Mouse (Mus musculus): ENCODE measurements around the gene Naip2.
A peak's percentile ranks its signal among the peaks of the same experiment; 100 is the strongest.
"Not testable (repeated sequence)": the region's sequence is repeated elsewhere in the genome, so short reads cannot be mapped to it uniquely, and the experiment has no call there.

Naip2 gene

DNA sequence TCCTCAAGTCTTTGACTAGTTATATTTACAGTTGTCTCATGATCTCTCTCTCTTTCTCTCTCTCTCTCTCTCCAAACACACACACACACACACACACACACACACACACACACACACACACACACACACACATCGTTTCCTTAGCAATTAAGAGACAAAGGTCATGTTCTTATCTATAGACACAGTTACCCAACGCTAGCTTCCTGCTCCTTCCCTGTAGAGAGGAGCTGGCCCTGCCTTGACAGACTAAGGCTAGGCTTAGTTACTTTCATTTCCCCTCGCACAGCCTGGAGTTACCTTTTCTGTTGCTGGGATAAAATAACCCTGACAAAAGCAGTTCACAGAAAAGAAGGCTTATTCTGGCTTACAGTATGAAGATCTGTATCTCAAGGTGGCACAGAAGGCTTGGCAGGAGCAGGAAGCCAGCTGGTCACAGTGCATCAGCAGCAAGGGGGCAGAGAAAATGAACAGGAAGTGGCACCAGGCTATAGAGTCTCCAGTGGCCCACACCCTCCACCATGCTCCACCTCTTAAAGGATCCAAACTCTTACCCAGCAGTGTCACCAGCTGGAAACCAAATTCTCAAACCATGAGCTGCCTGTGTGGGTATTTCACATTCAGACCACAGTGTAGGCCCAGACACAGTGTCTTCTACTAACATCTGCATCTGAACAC is at the start of gene Naip2:
Gene Naip2, minus strand, starts transcription at position 434 of the 675 bp plus-strand sequence.
- DNase-seq, result not testable (repeated sequence)

DNA sequence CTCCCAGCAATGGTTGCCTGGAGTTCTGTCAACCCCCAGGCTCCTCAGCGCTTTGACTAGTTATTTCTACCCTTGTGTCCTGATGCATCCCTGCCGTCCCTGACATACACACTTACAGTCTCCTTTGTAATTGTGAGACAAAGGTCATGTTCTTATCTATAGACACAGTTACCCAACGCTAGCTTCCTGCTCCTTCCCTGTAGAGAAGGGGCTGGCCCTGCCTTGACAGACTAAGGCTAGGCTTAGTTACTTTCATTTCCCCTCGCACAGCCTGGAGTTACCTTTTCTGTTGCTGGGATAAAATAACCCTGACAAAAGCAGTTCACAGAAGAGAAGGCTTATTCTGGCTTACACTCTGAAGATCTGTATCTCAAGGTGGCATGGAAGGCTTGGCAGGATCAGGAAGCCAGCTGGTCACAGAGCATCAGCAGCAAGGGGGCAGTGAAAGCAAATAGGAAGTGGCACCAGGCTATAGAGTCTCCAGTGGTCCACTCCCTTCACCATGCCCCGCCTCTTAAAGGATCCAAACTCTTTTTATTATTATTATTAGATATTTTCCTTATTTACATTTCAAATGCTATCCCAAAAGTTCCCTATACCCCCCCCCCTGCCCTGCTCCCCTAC is 45.1 kb upstream of the Naip2 start:
- not testable (repeated sequence) for DNase-seq

- DNase-seq, result not testable (repeated sequence)
Observed at GRCm38 (mm10) chr13:100246223-100246622, 44.3 kb upstream of the Naip2 start, which contains the start of gene Naip5. Naip5 (minus strand) TSS chr13:100246323.

GRCm38 (mm10) chr13:100243702-100244101 is 41.8 kb upstream of the Naip2 start:
- DNase-seq, result no peak

DNA sequence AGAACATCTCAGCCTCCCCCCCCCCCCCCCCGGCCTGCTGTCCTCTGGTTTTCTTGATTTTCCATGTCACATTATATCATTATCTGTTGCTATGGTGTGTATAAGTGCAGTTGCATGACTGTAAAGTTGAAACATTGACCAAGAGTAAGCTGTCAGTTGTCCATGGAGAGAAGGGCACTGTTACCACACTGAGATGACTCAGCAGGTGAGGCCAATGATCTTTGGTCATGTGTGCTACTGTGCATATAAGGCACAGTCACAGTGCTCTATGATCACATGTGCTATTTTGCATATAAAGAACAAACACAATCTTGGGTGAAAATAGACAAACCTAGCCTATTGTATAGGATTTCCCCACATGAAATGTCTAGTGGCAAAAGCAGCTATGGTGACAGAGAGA is 11.8 kb upstream of the Naip2 start:
- DNase-seq, result not testable (repeated sequence)

DNA sequence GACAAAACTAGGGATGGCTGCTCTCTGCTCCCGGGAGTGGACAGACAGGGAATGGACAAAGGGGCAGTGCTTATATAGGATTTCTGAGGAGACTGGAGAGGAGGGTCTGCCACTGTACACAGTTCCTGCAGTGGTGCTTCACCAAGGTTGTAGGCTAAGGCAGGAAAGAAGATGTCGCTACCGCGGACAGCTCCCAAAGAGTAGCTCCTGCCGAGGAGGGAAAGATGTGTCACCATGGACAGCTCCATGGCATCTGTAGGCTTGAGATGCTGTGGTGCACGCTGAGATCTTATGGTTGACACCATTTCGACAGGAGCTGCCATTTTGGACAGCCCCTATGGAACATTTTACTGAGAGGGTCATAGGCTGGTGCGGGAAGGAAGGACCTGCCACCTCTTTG is 8.6 kb upstream of the Naip2 start:
- DNase-seq, result no peak

- DNase-seq, result no peak
Observed at GRCm38 (mm10) chr13:100203319-100203718, 1.4 kb upstream of the Naip2 start.

GRCm38 (mm10) chr13:100200778-100201177 is 1.1 kb downstream of the Naip2 start:
- no peak for DNase-seq

- no peak for DNase-seq
Observed at GRCm38 (mm10) chr13:100195421-100195820, 6.5 kb downstream of the Naip2 start.

DNA sequence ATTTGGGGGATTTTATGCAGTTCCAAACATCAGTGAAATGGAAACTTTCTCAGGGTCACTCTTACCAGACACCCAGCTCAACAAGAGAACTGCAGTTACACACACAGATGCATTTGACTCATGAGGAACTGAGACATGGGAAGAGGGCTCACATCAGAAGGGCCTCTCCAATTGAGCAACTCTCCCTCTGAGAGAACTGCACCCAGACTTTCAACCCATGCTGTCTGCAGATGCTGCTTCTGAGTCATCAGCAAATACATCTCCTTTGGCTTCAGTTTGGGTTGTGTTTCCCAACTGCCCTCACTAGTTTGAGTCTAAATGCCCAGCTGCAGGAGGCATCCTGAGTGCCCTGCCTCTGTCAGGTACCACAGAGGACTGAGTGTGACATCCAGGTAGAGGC is 18.8 kb downstream of the Naip2 start:
- not testable (repeated sequence) for DNase-seq

- DNase-seq, result not testable (repeated sequence)
Observed at GRCm38 (mm10) chr13:100174360-100174759, 27.5 kb downstream of the Naip2 start.

GRCm38 (mm10) chr13:100166378-100166777 is 35.5 kb downstream of the Naip2 start:
- DNase-seq, result not testable (repeated sequence)

GRCm38 (mm10) chr13:100162467-100162866 is 39.4 kb downstream of the Naip2 start:
- not testable (repeated sequence) for DNase-seq

DNA sequence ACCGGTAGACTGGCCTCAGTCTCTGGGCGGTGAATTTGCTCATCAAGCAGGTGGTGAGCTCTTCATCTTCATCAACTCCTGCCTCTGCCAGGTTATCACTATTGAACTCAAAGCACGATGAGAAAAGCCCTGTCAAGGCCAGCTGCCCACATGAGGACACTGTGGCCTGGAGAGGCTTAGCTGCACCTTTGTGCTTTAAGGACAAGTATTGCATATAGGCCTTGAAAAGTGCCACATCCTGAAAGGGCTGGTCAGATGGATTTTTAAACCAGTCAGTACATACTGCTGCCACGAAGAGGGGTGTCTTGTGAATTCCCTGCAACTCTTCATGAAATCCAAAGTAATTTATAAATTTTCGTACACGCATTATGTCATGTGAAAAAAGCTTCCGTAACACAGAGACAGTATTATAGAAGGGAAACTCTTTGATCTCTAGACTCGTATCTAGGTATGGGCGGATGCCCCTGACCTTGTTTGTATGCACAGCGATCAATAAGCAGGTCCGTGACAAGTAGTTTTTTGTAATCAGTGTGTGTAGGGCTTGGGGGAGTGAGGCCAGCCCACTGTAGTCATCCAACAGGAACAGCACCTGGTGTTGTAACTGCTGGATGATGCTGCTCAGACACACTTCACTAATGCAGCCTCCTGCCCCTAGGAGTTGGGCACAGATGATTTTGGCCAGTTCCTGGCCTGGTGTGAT is 40.6 kb downstream of the Naip2 start:
- not testable (repeated sequence) for DNase-seq

DNA sequence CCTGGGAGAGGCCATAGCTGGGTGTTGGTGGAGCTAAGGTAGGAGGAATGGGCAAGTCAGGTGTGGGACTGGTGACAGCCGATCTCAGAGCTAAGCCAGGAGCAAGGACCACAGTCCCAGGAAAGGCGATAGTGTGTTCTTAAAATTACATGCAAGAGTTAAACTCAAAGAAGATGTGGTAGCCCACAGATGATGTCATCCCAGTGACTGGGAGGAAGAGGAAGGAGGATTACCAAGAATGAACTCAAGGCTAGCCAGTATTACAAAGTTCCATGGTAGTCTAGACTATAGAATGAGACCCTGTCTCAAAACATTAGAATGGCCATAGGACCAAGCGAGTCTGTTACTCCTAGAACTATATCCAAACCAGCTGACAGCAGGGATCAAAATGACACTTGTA is 45.3 kb downstream of the Naip2 start:
- DNase-seq, result no peak

GRCm38 (mm10) chr13:100152659-100153058 is 49.2 kb downstream of the Naip2 start:
- no peak for DNase-seq

DNA sequence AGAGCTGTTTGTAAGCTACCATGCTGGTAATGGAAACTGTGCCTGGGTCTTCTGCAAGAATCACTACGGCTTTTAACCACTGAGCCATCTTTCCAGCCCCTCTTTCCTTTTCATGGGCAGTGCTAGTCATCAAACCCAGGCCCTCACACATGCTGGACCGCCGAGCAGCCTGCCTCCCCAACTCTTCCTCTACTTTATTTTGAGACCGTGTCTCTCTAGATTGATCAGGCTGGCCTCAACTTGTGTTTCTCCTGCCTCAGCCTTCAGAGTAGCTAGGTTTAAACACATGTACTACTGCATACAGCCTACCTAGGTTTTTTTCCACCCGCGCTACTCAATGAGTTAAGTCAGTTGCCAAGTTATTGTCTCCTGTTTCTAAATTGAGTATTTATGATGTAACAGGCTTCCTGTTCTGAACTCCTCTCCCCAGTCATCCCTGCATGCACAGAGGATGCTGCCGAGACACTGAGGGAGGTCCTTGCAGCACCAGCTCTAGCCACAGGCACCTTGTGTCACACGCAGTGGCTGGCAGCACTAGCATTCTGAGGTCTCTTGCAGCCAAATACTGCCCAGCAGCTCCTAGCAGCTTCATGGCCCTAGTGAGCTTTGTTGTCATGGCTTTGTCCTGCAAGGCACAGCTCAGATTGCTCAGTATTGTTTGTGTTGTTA is 60.1 kb downstream of the Naip2 start:
- DNase-seq, result no peak

DNA sequence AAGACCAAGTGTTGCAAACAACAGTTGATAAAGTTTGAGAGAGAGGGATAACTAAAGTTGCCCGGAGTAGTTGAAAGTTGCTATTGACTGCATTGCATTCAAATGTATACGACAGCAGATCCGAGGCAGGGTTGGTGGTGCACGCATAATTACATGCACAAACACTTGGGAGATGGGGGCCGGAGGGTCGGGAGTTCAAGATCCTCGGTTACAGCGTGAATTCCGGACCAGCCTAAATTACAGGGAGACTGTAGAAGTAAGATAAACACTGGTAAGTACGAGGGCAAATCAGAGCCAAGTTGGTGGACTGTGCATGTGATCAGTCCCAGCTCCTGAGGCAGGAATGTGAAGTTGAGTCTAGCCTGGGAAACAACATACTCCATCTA is 76.6 kb downstream of the Naip2 start:
- peak in 1 of 2 experiments; percentile 8 for DNase-seq

DNA sequence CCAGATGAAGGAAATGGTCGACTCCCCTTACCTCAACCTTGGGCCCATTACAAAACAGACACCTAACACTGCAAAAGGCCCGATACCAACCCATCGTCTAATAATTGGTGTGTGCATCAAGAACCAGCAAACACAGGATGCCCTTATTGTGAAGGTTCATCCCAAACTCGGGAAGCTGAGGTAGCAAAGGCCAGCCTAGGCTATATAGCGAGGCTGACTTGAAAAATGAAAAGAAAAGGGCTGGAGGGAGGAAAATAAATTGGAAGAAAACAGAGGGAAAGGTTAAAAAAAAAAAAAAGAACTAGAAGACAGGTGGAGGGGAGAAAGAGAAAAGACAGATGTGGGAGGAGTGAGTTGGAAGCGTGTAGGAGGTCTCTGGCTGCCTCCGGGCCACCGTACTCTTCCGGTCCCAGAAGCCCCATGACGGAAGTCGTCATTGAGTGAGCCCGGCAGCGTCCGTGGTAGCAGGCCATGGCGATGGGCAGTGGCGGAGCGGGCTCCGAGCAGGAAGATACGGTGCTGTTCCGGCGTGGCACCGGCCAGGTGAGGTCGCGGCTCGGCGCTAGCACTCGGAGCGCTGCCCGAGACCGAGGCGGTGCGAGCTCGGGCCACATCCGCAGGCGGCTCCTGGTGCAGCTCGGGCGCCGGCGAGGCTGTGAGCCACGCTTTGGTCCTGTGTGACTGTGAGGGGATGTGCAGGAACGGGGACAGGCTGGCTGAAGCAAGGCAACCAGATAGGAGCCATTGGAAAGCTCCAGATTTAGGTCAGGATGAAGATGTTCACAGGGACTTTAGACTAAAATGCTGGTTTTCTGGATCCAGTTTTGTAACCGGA is 77.3 kb downstream of the Naip2 start, which contains the start of gene Smn1:
Gene Smn1, plus strand, starts transcription at position 430 of the 835 bp plus-strand sequence.
- DNase-seq, result peak; percentile 99

GRCm38 (mm10) chr13:100123970-100124369 is 77.9 kb downstream of the Naip2 start:
- peak in 1 of 2 experiments; percentile 6 for DNase-seq

GRCm38 (mm10) chr13:100112218-100112972 is 89.5 kb downstream of the Naip2 start:
- peak in 1 of 2 experiments; percentile 32 for DNase-seq
